Mouse (Mus musculus) thymus, adult 2 months (tissue): ENCODE results near the gene Sobp. TPM values are rescaled to one million over a fixed set of nuclear protein-coding genes. Genes with fewer than 3 reads are reported as not detected.

Experiments
- DNase-seq: peaks from one replicate; pipeline ENCODE4 v3.0.0; 2021
- H3K27ac ChIP-seq: fragments of 200-500 bp; 2 replicates; pipeline ENCODE4 v1.5.1; 2012; ENCODE audit warnings: low read length, control low read depth; ENCODE audit not compliant: control insufficient read depth, insufficient read depth
- H3K27me3 ChIP-seq: fragments of 200-500 bp; 2 replicates; pipeline ENCODE4 v1.6.1; 2012; ENCODE audit warnings: mild to moderate bottlenecking, low read length, moderate library complexity, mixed read lengths; ENCODE audit not compliant: control insufficient read depth, insufficient read depth
- H3K36me3 ChIP-seq: fragments of 200-500 bp; 2 replicates; pipeline ENCODE4 v1.6.1; 2012; ENCODE audit warnings: mild to moderate bottlenecking, low read length, moderate library complexity; ENCODE audit not compliant: control insufficient read depth, insufficient read depth
- H3K4me1 ChIP-seq: fragments of 200-500 bp; replicated peaks from 2 replicates; pipeline ENCODE4 v1.6.1; 2012; ENCODE audit warnings: low read length; ENCODE audit not compliant: control insufficient read depth, insufficient read depth
- H3K4me3 ChIP-seq: fragments of 200-500 bp; 2 replicates; pipeline ENCODE4 v1.5.1; 2012; ENCODE audit warnings: mild to moderate bottlenecking, low read length, control low read depth, moderate library complexity; ENCODE audit not compliant: control insufficient read depth, insufficient read depth
- CTCF ChIP-seq: fragments of 200-500 bp; IDR thresholded peaks from 2 replicates; pipeline ENCODE4 v1.5.1; 2012; ENCODE audit warnings: mild to moderate bottlenecking, control low read depth, low read length, moderate library complexity, borderline replicate concordance; ENCODE audit not compliant: control insufficient read depth, poor library complexity, insufficient read depth; ENCODE audit errors: extremely low read depth
- POLR2A ChIP-seq: fragments of 200-500 bp; IDR thresholded peaks from 2 replicates; pipeline ENCODE4 v1.6.1; 2012; ENCODE audit warnings: mild to moderate bottlenecking, low read length, control low read depth, moderate library complexity; ENCODE audit not compliant: control insufficient read depth, poor library complexity, insufficient read depth; ENCODE audit errors: extremely low read depth
- WGBS: fragments of 180-500 bp; shearing (Covaris S2); methylation state at CpG from one replicate; pipeline ENCODE4 v1.1.7; 2018; 5-methylcytosine and 5-hydroxymethylcytosine counted together
- polyA plus RNA-seq: library from polyadenylated mRNA; depleted of rRNA; stranded (reverse); fragments of >200 nt; gene quantifications from 2 replicates; pipeline ENCODE4 v1.2.3, GENCODE M21; 2012

Gene Sobp
- polyA plus RNA-seq, 1 experiment: 0.40 TPM

DNA sequence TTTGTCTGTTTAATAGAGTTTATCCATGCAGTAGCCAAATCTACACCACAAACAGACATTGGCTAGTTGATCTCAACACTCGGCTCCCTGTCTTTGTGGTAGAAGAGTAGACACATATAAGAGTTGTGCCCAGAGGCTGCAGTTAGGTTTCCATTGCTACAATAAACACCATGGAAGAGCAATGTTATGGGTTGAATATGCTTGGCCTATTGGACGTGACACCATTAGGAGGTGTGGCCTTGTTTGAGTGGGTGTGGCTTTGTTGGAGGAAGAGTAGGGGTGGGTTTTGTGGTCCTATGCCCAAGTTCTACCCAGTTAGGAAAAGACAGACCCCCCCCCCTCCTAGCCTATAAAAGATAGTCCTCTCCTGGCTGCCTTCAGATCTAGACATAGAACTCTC is 211.3 kb downstream of the Sobp start:
- 74% methylated on average over 2 of the region's 2 CpGs for WGBS
- Histone ChIP-seq H3K4me1 (peaks cover 11% of the 10 kb centered on the region), H3K27me3 (no peaks in the 10 kb centered on the region), H3K27ac (no peak overlapping the region), H3K4me3 (no peak overlapping the region), H3K36me3 (no peaks in the 10 kb centered on the region)
- DNase-seq: no peak
- TF ChIP-seq CTCF (no peak), POLR2A (no peak)

DNA sequence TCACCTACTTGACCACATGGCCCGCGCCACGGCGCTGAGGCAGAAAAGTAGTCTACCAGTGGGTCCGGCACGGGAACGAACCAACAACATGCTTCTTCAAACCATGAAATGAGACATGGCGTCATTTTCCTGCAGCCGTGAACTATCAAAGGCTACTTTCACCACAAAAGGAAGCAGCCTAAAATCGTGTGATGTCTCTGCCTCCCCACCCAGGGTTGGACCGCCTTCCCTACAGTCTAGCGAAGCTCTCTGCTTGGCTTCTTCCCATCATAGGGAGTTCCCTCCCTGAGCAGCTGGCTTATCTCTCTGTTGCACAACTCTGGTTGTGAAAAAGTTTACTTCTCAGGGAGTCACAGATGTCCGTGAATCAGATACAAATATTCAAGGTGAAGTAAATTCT is 211.7 kb downstream of the Sobp start:
- Histone ChIP-seq H3K4me3 (peak overlapping the region; percentile 33), H3K27me3 (no peaks in the 10 kb centered on the region), H3K27ac (no peak overlapping the region), H3K36me3 (no peaks in the 10 kb centered on the region), H3K4me1 (peaks cover 11% of the 10 kb centered on the region)
- TF ChIP-seq CTCF: no peak
- TF ChIP-seq POLR2A: no peak
- WGBS: 7% methylated on average over 13 of the region's 13 CpGs
- peak; percentile 32 for DNase-seq

DNA sequence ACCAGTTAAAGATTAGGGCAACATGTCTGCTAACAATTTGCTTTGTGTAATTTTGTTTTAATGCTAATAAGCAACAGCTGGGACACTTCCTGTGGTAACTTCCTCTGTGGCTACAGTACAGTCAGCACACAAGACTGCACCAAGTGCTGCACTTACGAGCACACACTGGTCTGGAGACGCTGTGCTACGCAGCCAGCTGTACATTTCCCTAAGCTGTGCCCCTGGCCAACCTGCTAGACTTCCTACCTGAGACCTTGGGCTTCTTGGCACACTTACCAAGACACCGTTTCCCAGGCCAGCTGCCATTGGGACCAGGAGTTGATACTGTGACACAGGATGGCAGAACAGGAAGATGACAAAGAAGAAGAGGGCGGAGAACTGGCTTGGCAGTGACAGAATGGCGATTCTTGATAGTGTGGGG is 212.1 kb downstream of the Sobp start:
- 0 out of 2 replicates have a peak overlapping the region, but pooled peaks have one; percentile 22 for H3K27ac ChIP-seq
- peak overlapping the region; percentile 33 for H3K4me3 ChIP-seq
- TF ChIP-seq POLR2A (no peak), CTCF (no peak)
- H3K36me3 ChIP-seq: no peaks in the 10 kb centered on the region
- peak; percentile 22 for DNase-seq
- WGBS: 12% methylated on average over 6 of the region's 6 CpGs
- H3K4me1 ChIP-seq: peaks cover 11% of the 10 kb centered on the region
- H3K27me3 ChIP-seq: no peaks in the 10 kb centered on the region

DNA sequence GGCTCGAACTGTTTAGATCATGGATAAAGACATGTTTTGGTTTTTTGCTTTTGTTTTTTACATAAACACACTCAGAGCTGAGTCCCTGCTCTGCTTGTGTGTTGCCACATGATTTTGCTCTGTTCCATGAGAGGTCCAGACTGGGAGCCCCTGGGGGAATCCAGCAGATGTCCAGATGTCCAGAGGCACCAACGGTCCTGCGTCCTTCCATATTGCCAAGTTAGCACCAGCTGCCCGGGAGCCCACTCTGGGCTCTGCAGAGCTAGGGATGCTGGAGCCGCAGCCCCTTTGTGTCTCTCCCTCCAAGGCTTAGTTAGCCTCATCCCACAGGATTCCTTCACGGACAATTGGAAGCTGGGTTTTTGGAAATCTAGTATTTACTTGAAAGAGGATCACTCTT is 212.6 kb downstream of the Sobp start:
- Histone ChIP-seq H3K36me3 (no peaks in the 10 kb centered on the region), H3K27ac (no peak overlapping the region), H3K4me3 (no peak overlapping the region), H3K4me1 (peaks cover 11% of the 10 kb centered on the region), H3K27me3 (no peaks in the 10 kb centered on the region)
- no peak for TF ChIP-seq POLR2A
- no peak for TF ChIP-seq CTCF
- 90% methylated on average over 6 of the region's 6 CpGs for WGBS
- DNase-seq: no peak

DNA sequence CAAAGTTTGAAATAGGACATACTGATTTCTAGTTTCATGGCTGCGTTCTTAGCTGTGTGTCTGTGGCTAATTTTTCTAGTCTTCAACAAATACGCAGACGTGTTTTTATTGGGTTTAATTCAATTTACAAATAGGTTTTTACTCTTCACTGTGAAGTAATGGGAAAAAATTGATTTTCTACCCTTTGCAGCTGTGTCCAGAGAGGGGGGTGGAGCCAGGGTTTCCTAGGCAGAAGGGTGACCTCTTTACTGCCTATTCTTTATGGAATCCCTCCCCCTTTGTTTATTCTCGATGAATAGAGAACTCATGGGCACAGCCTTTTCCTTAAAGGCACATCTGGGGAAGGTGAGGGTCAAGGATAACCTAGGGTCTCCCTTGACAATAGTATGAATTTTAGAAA is 215.6 kb downstream of the Sobp start:
- no peak for TF ChIP-seq CTCF
- TF ChIP-seq POLR2A: no peak
- WGBS: 85% methylated on average over 4 of the region's 4 CpGs
- H3K4me1 ChIP-seq: peaks cover 11% of the 10 kb centered on the region
- no peaks in the 10 kb centered on the region for H3K27me3 ChIP-seq
- no peaks in the 10 kb centered on the region for H3K36me3 ChIP-seq
- no peak for DNase-seq
- no peak overlapping the region for H3K27ac ChIP-seq
- no peak overlapping the region for H3K4me3 ChIP-seq

DNA sequence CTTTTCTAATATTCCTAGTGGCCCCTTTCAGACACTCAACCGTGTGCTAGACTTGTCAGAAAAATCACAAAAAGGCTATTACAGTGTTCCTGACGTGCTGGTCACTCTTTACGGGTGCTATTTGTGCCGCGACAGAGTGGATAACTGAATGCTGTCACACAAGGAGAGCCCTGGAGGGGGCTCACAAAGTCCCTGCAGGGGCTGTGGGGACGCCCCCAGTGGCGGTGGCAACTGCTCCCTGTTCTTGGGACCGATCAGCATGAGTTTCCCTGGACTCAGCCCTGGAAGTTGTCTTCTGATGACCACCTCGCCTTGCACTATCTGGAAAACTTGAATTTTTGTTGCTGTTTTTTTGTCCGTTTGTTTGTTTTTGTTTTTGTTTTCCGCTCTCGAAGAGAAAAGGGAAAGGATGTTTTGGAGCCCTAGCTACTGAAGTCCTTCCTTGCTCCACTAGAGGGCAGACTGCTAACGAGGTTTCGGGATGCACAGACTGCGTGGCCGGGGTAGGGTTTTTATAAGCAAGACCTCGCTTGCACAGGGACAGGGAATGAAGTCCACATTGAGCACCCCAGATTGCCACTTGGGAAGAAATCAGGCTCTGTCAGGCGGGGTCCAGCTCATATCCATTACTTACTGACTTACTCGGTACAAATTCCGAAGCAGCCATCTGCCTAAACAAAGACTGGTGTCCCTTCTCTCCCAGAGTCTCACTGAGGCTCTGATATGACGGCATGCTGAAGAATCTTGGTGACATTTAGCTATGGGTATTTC is 216.3 kb downstream of the Sobp start:
- WGBS: 40% methylated on average over 21 of the region's 21 CpGs
- Histone ChIP-seq H3K4me3 (no peak overlapping the region), H3K27ac (no peak overlapping the region), H3K4me1 (peaks cover 11% of the 10 kb centered on the region), H3K27me3 (no peaks in the 10 kb centered on the region), H3K36me3 (no peaks in the 10 kb centered on the region)
- peak; percentile 63 for DNase-seq
- TF ChIP-seq POLR2A: no peak
- peak; percentile 46; the same call in 1 of the 2 replicates for TF ChIP-seq CTCF
